Mouse (Mus musculus) liver, postnatal 0 days (tissue): Measurements from ENCODE around the gene Ston1. TPM values are rescaled to one million over a fixed set of nuclear protein-coding genes. Genes with fewer than 3 reads are reported as not detected.
A peak's percentile ranks its signal among the peaks of the same experiment; 100 is the strongest.

Source experiments
- ATAC-seq: fragments of 200-750 bp; cut with Nextera tagmentation; 2 replicates; pipeline ENCODE4 v1.8.0; 2017; ENCODE audit warnings: mild to moderate bottlenecking, moderate library complexity
- DNase-seq: peaks from one replicate; pipeline ENCODE4 v3.0.0-alpha.2; 2016
- H3K27ac ChIP-seq: fragments of 300-500 bp; sonication (generic); 2 replicates; pipeline ENCODE4 v1.5.1; 2014; ENCODE audit warnings: antibody characterized with exemption, moderate library complexity, mild to moderate bottlenecking, low read depth
- H3K27me3 ChIP-seq: fragments of 300-500 bp; sonication (generic); 2 replicates; pipeline ENCODE4 v1.6.1; 2014; ENCODE audit warnings: low read length, control low read depth, mixed read lengths; ENCODE audit not compliant: insufficient read depth
- H3K36me3 ChIP-seq: fragments of 300-500 bp; sonication (generic); replicated peaks from 2 replicates; pipeline ENCODE4 v1.6.1; 2014; ENCODE audit warnings: mild to moderate bottlenecking, control low read depth, low read length, moderate library complexity, mixed read lengths; ENCODE audit not compliant: insufficient read depth
- H3K4me1 ChIP-seq: fragments of 300-500 bp; sonication (generic); 2 replicates; pipeline ENCODE4 v1.6.1; 2014; ENCODE audit warnings: antibody characterized with exemption, mild to moderate bottlenecking, control low read depth; ENCODE audit not compliant: insufficient read depth
- H3K4me2 ChIP-seq: fragments of 300-500 bp; sonication (generic); 2 replicates; pipeline ENCODE4 v1.6.1; 2014; ENCODE audit warnings: low read depth, mild to moderate bottlenecking, low read length, moderate library complexity, mixed read lengths
- H3K4me3 ChIP-seq: fragments of 300-500 bp; sonication (generic); 2 replicates; pipeline ENCODE4 v1.5.1; 2014; ENCODE audit warnings: low read depth, low read length
- H3K9ac ChIP-seq: fragments of 300-500 bp; sonication (generic); replicated peaks from 2 replicates; pipeline ENCODE4 v1.6.1; 2014; ENCODE audit warnings: mild to moderate bottlenecking, moderate library complexity
- H3K9me3 ChIP-seq: fragments of 300-500 bp; sonication (generic); 2 replicates; pipeline ENCODE4 v1.6.1; 2016; ENCODE audit warnings: mild to moderate bottlenecking, control low read depth, low read length, mixed read lengths
- CTCF ChIP-seq: sonication (generic); IDR thresholded peaks from 2 replicates; pipeline ENCODE4 v1.5.1; 2016; ENCODE audit warnings: antibody characterized with exemption, low read depth
- EP300 ChIP-seq: IDR thresholded peaks from 2 replicates; pipeline ENCODE4 v1.6.1; 2016; ENCODE audit warnings: antibody characterized with exemption, low read depth, mild to moderate bottlenecking
- WGBS: fragments of 180-500 bp; shearing (Covaris S2); extraction: QIAGEN DNeasy Blood & Tissue Kit; methylation state at CpG from one replicate; pipeline ENCODE4 v1.1.7; 2014; ENCODE audit not compliant: insufficient replicate concordance; 5-methylcytosine and 5-hydroxymethylcytosine counted together
- polyA plus RNA-seq: library from polyadenylated mRNA; unstranded; fragments of >200 nt; fragmentation: Nextera tagmentation; extraction: Ambion mirVana; gene quantifications from 2 replicates; pipeline ENCODE4 v1.2.1, GENCODE M21; 2015

Ston1 gene
- polyA plus RNA-seq, 1 experiment from 2014 or later = 0.99 TPM

DNA sequence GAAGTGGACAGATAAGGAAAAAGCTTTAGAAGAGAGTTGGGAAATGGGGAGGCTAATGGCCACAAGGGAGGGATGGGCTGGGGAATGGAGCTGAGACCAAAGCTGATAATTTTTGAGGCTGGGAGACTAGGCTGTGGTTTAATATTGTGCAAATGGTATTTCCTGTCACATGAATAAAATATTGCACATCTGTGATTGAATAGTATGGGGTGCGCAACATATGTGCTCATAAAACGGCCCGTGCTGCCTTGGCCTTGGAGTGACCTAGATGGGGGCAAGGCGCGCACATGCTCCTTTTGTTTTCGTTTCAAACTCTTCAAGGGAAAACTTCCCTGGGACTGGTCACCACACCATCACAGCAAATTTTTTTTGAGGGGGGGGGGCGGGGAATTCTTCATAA lies 28.4 kb downstream of the Ston1 start:
- Histone ChIP-seq H3K36me3 (no peaks in the 10 kb centered on the region), H3K27me3 (no peaks in the 10 kb centered on the region), H3K27ac (peak overlapping the region; percentile 62), H3K9me3 (no peaks in the 10 kb centered on the region), H3K4me3 (no peak overlapping the region), H3K9ac (no peak overlapping the region), H3K4me2 (0 out of 2 replicates have a peak overlapping the region, but pooled peaks have one; percentile 35), H3K4me1 (no peaks in the 10 kb centered on the region)
- DNase-seq = no peak
- WGBS = 74% methylated on average over 7 of the region's 7 CpGs
- ATAC-seq = peak; percentile 23; the same call in 1 of the 2 replicates
- TF ChIP-seq EP300 (no peak), CTCF (no peak)

DNA sequence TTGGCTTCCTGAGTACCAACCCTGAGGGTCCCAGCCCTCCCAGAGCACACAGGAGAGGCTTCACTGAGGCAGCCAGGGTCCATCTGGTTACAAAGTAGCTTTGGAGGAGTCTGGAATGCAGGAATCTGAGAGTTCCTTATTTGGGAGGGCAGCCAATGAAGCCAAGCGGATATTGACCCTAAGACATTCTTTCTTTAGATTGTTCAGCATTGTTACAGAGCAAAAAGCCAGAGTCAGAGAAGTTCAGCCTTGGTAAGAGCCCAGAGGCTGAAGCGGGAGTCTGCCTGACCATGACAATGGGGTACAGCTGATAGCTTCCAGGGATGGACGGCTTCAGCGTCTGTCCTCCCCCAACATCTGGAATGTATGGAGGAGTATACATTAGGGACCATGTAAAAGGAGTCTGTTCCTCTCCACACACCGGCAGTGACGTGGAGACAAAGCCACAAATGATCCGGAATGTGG lies 28.9 kb downstream of the Ston1 start:
- Histone ChIP-seq H3K9ac (no peak overlapping the region), H3K9me3 (no peaks in the 10 kb centered on the region), H3K4me2 (peak overlapping the region; percentile 35; the same call in 1 of the 2 replicates), H3K27me3 (no peaks in the 10 kb centered on the region), H3K4me3 (peak overlapping the region; percentile 11; the same call in 1 of the 2 replicates), H3K4me1 (no peaks in the 10 kb centered on the region), H3K27ac (peak overlapping the region; percentile 62), H3K36me3 (no peaks in the 10 kb centered on the region)
- DNase-seq (no peak), ATAC-seq (peak; percentile 29; the same call in 1 of the 2 replicates)
- no peak for TF ChIP-seq CTCF
- no peak for TF ChIP-seq EP300
- WGBS = 69% methylated on average over 7 of the region's 7 CpGs

DNA sequence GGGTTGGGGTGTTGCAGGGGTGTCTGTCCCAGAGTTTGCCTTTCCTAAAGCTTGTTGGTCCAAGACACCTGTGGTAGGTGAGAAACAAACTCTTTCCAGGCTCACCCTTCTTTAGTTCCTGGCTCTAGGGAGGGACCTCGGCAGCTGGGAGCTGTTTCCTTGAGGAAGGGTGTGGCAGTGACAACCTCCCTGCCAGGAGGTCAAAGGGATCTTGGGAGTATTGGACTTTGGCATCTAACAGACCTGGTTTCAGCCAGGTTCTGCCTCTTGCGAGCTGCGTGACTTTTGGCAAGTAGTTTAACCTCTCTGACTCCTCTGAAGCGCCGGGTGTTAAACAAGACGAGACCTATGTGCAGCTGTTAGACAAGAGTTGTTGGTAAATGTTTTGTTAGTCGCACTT lies 29.7 kb downstream of the Ston1 start:
- H3K4me2 ChIP-seq = peak overlapping the region; percentile 35

DNA sequence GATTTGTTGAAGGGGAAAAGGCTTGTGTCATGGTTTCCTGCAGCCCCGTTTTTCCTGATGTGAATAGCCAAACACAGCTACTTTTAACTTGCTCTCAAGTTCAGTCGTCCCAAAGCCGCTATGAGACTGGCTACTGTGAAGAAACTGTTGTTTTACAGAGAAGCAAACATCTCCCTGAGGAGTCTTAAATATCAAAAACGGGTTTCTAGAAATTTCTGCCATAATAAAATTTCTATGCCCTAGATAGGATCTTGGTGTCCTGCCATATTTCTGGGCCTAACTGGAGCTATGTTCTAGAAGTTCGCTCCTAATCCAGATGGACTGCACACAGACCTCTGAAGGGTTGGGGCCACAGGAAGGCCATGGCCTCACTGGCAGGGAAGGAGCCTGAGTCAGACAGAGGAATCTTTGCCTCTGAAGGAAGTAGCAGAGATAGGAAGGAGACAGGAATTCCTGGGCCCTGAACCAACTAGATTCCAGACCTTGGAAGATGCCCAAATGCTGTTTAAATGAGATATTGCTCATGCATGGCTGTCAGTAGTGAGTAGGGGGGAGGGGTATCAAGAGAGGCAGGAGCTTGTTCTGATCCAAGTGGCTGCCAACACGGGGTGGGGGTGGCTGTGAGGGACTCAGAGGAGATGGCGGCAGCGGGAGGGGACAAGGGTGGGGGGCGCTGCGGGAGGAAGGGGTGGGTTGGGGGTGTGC lies 31.3 kb downstream of the Ston1 start:
- TF ChIP-seq CTCF (no peak), EP300 (0 out of 2 replicates have a peak, but pooled peaks have one; percentile 26)
- Histone ChIP-seq H3K4me1 (peaks cover 3% of the 10 kb centered on the region; the same call in 1 of the 2 replicates), H3K4me2 (peak overlapping the region; percentile 32; the same call in 1 of the 2 replicates), H3K27ac (peak overlapping the region; percentile 62), H3K4me3 (no peak overlapping the region), H3K9ac (no peak overlapping the region), H3K27me3 (no peaks in the 10 kb centered on the region), H3K36me3 (no peaks in the 10 kb centered on the region), H3K9me3 (no peaks in the 10 kb centered on the region)
- ATAC-seq (peak; percentile 57), DNase-seq (no peak)
- 37% methylated on average over 10 of the region's 10 CpGs for WGBS

More for the DNA sequence above, 29.7 kb downstream of the Ston1 start:
- no peaks in the 10 kb centered on the region for H3K4me1 ChIP-seq
- H3K9me3 ChIP-seq = no peaks in the 10 kb centered on the region
- peak overlapping the region; percentile 11 for H3K4me3 ChIP-seq
- 62% methylated on average over 7 of the region's 7 CpGs for WGBS
- no peak for TF ChIP-seq EP300
- no peak for TF ChIP-seq CTCF
- ATAC-seq = no peak
- no peaks in the 10 kb centered on the region for H3K27me3 ChIP-seq
- no peak overlapping the region for H3K9ac ChIP-seq
- peak overlapping the region; percentile 62; the same call in 1 of the 2 replicates for H3K27ac ChIP-seq
- no peaks in the 10 kb centered on the region for H3K36me3 ChIP-seq
- DNase-seq = no peak

DNA sequence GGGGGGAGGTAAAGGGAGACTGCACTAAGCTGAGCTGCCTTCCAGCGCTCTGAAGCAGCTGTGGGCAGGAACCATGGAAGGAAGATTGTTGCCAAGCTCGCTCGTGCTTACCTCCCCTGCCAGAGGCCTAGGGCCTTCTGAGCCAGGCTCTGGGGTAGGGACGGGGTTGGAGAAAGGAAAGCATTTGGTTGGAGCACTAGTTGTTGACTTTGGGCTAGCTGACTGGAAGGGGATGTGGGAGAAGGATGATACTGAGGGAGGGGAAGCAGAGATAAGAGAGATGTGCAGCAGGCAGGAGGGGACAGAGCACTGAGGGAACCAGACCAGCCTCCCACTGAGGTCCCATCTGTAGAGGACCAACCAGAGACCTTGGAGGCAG lies 31.9 kb downstream of the Ston1 start:
- WGBS = 39% methylated on average over 4 of the region's 4 CpGs
- H3K9me3 ChIP-seq = no peaks in the 10 kb centered on the region
- H3K27ac ChIP-seq = peak overlapping the region; percentile 62
- no peak overlapping the region for H3K4me3 ChIP-seq
- no peak overlapping the region for H3K9ac ChIP-seq
- DNase-seq (no peak), ATAC-seq (peak; percentile 31; the same call in 1 of the 2 replicates)
- H3K36me3 ChIP-seq = no peaks in the 10 kb centered on the region
- no peak for TF ChIP-seq CTCF
- no peak for TF ChIP-seq EP300
- no peaks in the 10 kb centered on the region for H3K27me3 ChIP-seq
- peak overlapping the region; percentile 32; the same call in 1 of the 2 replicates for H3K4me2 ChIP-seq
- peaks cover 3% of the 10 kb centered on the region; the same call in 1 of the 2 replicates for H3K4me1 ChIP-seq

DNA sequence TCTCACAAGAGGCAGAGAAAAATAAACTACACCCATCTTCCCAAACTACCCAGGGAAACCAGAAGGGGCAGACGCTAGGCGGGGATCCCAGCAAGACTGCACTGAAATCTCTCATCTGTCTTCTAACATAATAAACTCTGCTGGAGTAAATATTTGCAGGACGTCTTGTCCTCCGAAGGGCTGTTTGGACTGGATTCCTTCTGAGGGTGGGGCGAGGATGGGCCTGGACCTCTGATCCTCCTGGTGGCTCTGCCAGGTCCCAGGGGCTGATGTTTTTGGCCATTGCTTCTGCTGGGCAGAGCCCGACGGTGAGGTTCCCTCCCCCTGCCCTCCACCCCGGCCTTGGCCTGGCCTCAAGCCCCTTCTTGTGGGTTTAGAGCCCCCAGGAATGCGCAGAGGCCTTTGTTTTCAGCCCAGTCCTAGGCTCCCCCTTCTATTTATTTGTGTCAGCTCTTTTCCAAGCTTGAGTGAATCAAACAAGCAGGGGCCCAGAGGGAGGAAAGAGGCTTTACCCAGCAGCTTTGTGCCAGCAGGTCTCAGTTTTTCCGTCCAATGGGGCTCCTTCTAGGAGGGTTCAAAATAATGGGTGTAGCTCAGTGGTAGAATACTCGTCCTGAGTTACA lies 32.6 kb downstream of the Ston1 start:
- Histone ChIP-seq H3K9ac (no peak overlapping the region), H3K4me2 (peak overlapping the region; percentile 15; the same call in 1 of the 2 replicates), H3K4me3 (no peak overlapping the region), H3K36me3 (no peaks in the 10 kb centered on the region), H3K27ac (peak overlapping the region; percentile 68), H3K4me1 (peaks cover 3% of the 10 kb centered on the region; the same call in 1 of the 2 replicates), H3K27me3 (no peaks in the 10 kb centered on the region), H3K9me3 (no peaks in the 10 kb centered on the region)
- no peak for ATAC-seq
- TF ChIP-seq EP300 (no peak), CTCF (no peak)
- WGBS = 61% methylated on average over 11 of the region's 11 CpGs
- no peak for DNase-seq
